Mouse (Mus musculus): ENCODE data around the gene Acot12. TPM values are rescaled to one million over a fixed set of nuclear protein-coding genes. Genes with fewer than 3 reads are reported as not detected.

Acot12 gene
- polyA plus RNA-seq, 1 experiment from 2014 or later, result 0.27 TPM

GRCm38 (mm10) chr13:91737191-91737590, 4.1 kb upstream of the Acot12 start:
- ATAC-seq (ENCODE audit: insufficient number of reproducible peaks, insufficient read depth, low FRiP score, low TSS enrichment, low read depth), result no peak
- Histone ChIP-seq H3K27ac (no peak overlapping the region), H3K4me3 (no peak overlapping the region), H3K27me3 (peaks cover 21% of the 10 kb centered on the region), H3K9ac (no peak overlapping the region), H3K36me3 (no peaks in the 10 kb centered on the region), H3K4me1 (peaks cover 11% of the 10 kb centered on the region; the same call in 1 of the 2 replicates), H3K9me3 (no peaks in the 10 kb centered on the region), H3K4me2 (no peak overlapping the region)
- 85% methylated on average over 1 of the region's 1 CpGs for WGBS

- peaks cover 30% of the 10 kb centered on the region for H3K27me3 ChIP-seq
- H3K36me3 ChIP-seq, result no peaks in the 10 kb centered on the region
- H3K4me3 ChIP-seq, result peak overlapping the region; percentile 45
- H3K27ac ChIP-seq, result no peak overlapping the region
- ATAC-seq (ENCODE audit: insufficient number of reproducible peaks, insufficient read depth, low FRiP score, low TSS enrichment, low read depth), result no peak
- H3K9me3 ChIP-seq, result no peaks in the 10 kb centered on the region
- peaks cover 14% of the 10 kb centered on the region; the same call in 1 of the 2 replicates for H3K4me1 ChIP-seq
- WGBS, result 65% methylated on average over 6 of the region's 6 CpGs
- H3K9ac ChIP-seq, result peak overlapping the region; percentile 68; the same call in 1 of the 2 replicates
- peak overlapping the region; percentile 70 for H3K4me2 ChIP-seq
Measured at GRCm38 (mm10) chr13:91740851-91741250, 461 bp upstream of the Acot12 start.

GRCm38 (mm10) chr13:91743180-91743579, 1.9 kb downstream of the Acot12 start:
- Histone ChIP-seq H3K4me2 (no peak overlapping the region), H3K9ac (no peak overlapping the region), H3K27me3 (peaks cover 30% of the 10 kb centered on the region), H3K4me3 (no peak overlapping the region), H3K27ac (no peak overlapping the region), H3K36me3 (no peaks in the 10 kb centered on the region), H3K9me3 (no peaks in the 10 kb centered on the region), H3K4me1 (peaks cover 14% of the 10 kb centered on the region; the same call in 1 of the 2 replicates)
- 92% methylated on average over 3 of the region's 3 CpGs for WGBS
- ATAC-seq (ENCODE audit: insufficient number of reproducible peaks, insufficient read depth, low FRiP score, low TSS enrichment, low read depth), result no peak

GRCm38 (mm10) chr13:91746470-91746869, 5.2 kb downstream of the Acot12 start:
- Histone ChIP-seq H3K4me1 (peaks cover 10% of the 10 kb centered on the region; the same call in 1 of the 2 replicates), H3K4me3 (no peak overlapping the region), H3K27ac (no peak overlapping the region), H3K9ac (no peak overlapping the region), H3K4me2 (no peak overlapping the region), H3K9me3 (no peaks in the 10 kb centered on the region), H3K36me3 (no peaks in the 10 kb centered on the region), H3K27me3 (peaks cover 15% of the 10 kb centered on the region)
- 77% methylated on average over 5 of the region's 5 CpGs for WGBS
- no peak for ATAC-seq (ENCODE audit: insufficient number of reproducible peaks, insufficient read depth, low FRiP score, low TSS enrichment, low read depth)

- WGBS, result 91% methylated on average over 2 of the region's 2 CpGs
- H3K9ac ChIP-seq, result no peak overlapping the region
- no peak overlapping the region for H3K4me2 ChIP-seq
- no peaks in the 10 kb centered on the region for H3K36me3 ChIP-seq
- H3K27me3 ChIP-seq, result no peaks in the 10 kb centered on the region
- no peaks in the 10 kb centered on the region for H3K4me1 ChIP-seq
- no peak overlapping the region for H3K4me3 ChIP-seq
- H3K9me3 ChIP-seq, result no peaks in the 10 kb centered on the region
- no peak for ATAC-seq (ENCODE audit: insufficient number of reproducible peaks, insufficient read depth, low FRiP score, low TSS enrichment, low read depth)
- no peak overlapping the region for H3K27ac ChIP-seq
Measured at GRCm38 (mm10) chr13:91748401-91748800, 7.1 kb downstream of the Acot12 start.

- Histone ChIP-seq H3K4me2 (no peak overlapping the region), H3K27ac (no peak overlapping the region), H3K4me3 (no peak overlapping the region), H3K9ac (no peak overlapping the region), H3K36me3 (no peaks in the 10 kb centered on the region), H3K27me3 (no peaks in the 10 kb centered on the region), H3K4me1 (no peaks in the 10 kb centered on the region), H3K9me3 (no peaks in the 10 kb centered on the region)
- WGBS, result 80% methylated on average over 4 of the region's 4 CpGs
- no peak for ATAC-seq (ENCODE audit: insufficient number of reproducible peaks, insufficient read depth, low FRiP score, low TSS enrichment, low read depth)
Measured at GRCm38 (mm10) chr13:91749981-91750380, 8.7 kb downstream of the Acot12 start.

GRCm38 (mm10) chr13:91753724-91754123, 12.4 kb downstream of the Acot12 start:
- Histone ChIP-seq H3K9ac (no peak overlapping the region), H3K9me3 (no peaks in the 10 kb centered on the region), H3K4me3 (no peak overlapping the region), H3K4me2 (no peak overlapping the region), H3K4me1 (no peaks in the 10 kb centered on the region), H3K27me3 (no peaks in the 10 kb centered on the region), H3K27ac (no peak overlapping the region), H3K36me3 (no peaks in the 10 kb centered on the region)
- no peak for ATAC-seq (ENCODE audit: insufficient number of reproducible peaks, insufficient read depth, low FRiP score, low TSS enrichment, low read depth)
- WGBS, result 59% methylated on average over 4 of the region's 4 CpGs

- H3K36me3 ChIP-seq, result no peaks in the 10 kb centered on the region
- no peak overlapping the region for H3K9ac ChIP-seq
- H3K27ac ChIP-seq, result no peak overlapping the region
- no peak overlapping the region for H3K4me2 ChIP-seq
- H3K4me3 ChIP-seq, result no peak overlapping the region
- no peaks in the 10 kb centered on the region for H3K9me3 ChIP-seq
- H3K27me3 ChIP-seq, result no peaks in the 10 kb centered on the region
- H3K4me1 ChIP-seq, result no peaks in the 10 kb centered on the region
- ATAC-seq (ENCODE audit: insufficient number of reproducible peaks, insufficient read depth, low FRiP score, low TSS enrichment, low read depth), result no peak
Measured at GRCm38 (mm10) chr13:91754762-91755161, 13.4 kb downstream of the Acot12 start.

- Histone ChIP-seq H3K36me3 (no peaks in the 10 kb centered on the region), H3K9ac (no peak overlapping the region)
- ATAC-seq (ENCODE audit: insufficient number of reproducible peaks, insufficient read depth, low FRiP score, low TSS enrichment, low read depth), result no peak
Measured at GRCm38 (mm10) chr13:91756230-91756629, 14.9 kb downstream of the Acot12 start.

GRCm38 (mm10) chr13:91758316-91759048, 17.2 kb downstream of the Acot12 start:
- no peaks in the 10 kb centered on the region for H3K9me3 ChIP-seq

More at GRCm38 (mm10) chr13:91756230-91756629, 14.9 kb downstream of the Acot12 start:
- Histone ChIP-seq H3K27me3 (no peaks in the 10 kb centered on the region), H3K4me2 (no peak overlapping the region), H3K27ac (no peak overlapping the region), H3K4me3 (no peak overlapping the region), H3K4me1 (no peaks in the 10 kb centered on the region), H3K9me3 (no peaks in the 10 kb centered on the region)
- 90% methylated on average over 4 of the region's 4 CpGs for WGBS

GRCm38 (mm10) chr13:91759791-91760190, 18.5 kb downstream of the Acot12 start:
- no peak overlapping the region for H3K4me3 ChIP-seq
- no peaks in the 10 kb centered on the region for H3K4me1 ChIP-seq
- no peaks in the 10 kb centered on the region for H3K36me3 ChIP-seq
- H3K27ac ChIP-seq, result no peak overlapping the region
- ATAC-seq (ENCODE audit: insufficient number of reproducible peaks, insufficient read depth, low FRiP score, low TSS enrichment, low read depth), result no peak
- 70% methylated on average over 8 of the region's 8 CpGs for WGBS
- H3K9me3 ChIP-seq, result no peaks in the 10 kb centered on the region
- H3K9ac ChIP-seq, result no peak overlapping the region
- no peak overlapping the region for H3K4me2 ChIP-seq
- no peaks in the 10 kb centered on the region for H3K27me3 ChIP-seq

More at GRCm38 (mm10) chr13:91758316-91759048, 17.2 kb downstream of the Acot12 start:
- Histone ChIP-seq H3K4me2 (no peak overlapping the region), H3K4me1 (no peaks in the 10 kb centered on the region), H3K4me3 (no peak overlapping the region), H3K9ac (no peak overlapping the region), H3K27me3 (no peaks in the 10 kb centered on the region), H3K36me3 (no peaks in the 10 kb centered on the region), H3K27ac (no peak overlapping the region)
- no peak for ATAC-seq (ENCODE audit: insufficient number of reproducible peaks, insufficient read depth, low FRiP score, low TSS enrichment, low read depth)
- 81% methylated on average over 7 of the region's 7 CpGs for WGBS

- Histone ChIP-seq H3K27me3 (no peaks in the 10 kb centered on the region), H3K27ac (no peak overlapping the region), H3K4me3 (no peak overlapping the region), H3K4me2 (no peak overlapping the region), H3K36me3 (no peaks in the 10 kb centered on the region), H3K9me3 (no peaks in the 10 kb centered on the region), H3K4me1 (no peaks in the 10 kb centered on the region), H3K9ac (no peak overlapping the region)
- no peak for ATAC-seq (ENCODE audit: insufficient number of reproducible peaks, insufficient read depth, low FRiP score, low TSS enrichment, low read depth)
- 90% methylated on average over 8 of the region's 8 CpGs for WGBS
Measured at GRCm38 (mm10) chr13:91760302-91761050, 19.2 kb downstream of the Acot12 start.

Data from embryonic facial prominence, embryonic 13.5 days (tissue).